Mouse (Mus musculus) neural tube, embryonic 14.5 days (tissue): ENCODE data around the gene Vmn1r42. TPM values are rescaled to one million over a fixed set of nuclear protein-coding genes. Genes with fewer than 3 reads are reported as not detected.

ENCODE experiments used
- ATAC-seq: fragments of 200-750 bp; cut with Nextera tagmentation; 2 replicates; pipeline ENCODE4 v1.8.0; 2017; ENCODE audit warnings: low read depth, mild to moderate bottlenecking, moderate TSS enrichment, moderate library complexity
- H3K27ac ChIP-seq: fragments of 300-500 bp; sonication (generic); 2 replicates; pipeline ENCODE4 v1.5.1; 2014; ENCODE audit warnings: low read depth, mild to moderate bottlenecking, control low read depth, low read length, moderate library complexity, mixed read lengths
- H3K27me3 ChIP-seq: fragments of 300-500 bp; sonication (generic); 2 replicates; pipeline ENCODE4 v1.6.1; 2014; ENCODE audit warnings: low read length; ENCODE audit not compliant: control insufficient read depth, insufficient read depth
- H3K36me3 ChIP-seq: fragments of 300-500 bp; sonication (generic); 2 replicates; pipeline ENCODE4 v1.6.1; 2014; ENCODE audit warnings: low read length, mixed read lengths; ENCODE audit not compliant: control insufficient read depth, insufficient read depth
- H3K4me1 ChIP-seq: fragments of 300-500 bp; sonication (generic); 2 replicates; pipeline ENCODE4 v1.6.1; 2014; ENCODE audit warnings: low read length; ENCODE audit not compliant: control insufficient read depth, insufficient read depth
- H3K4me2 ChIP-seq: fragments of 300-500 bp; sonication (generic); 2 replicates; pipeline ENCODE4 v1.6.1; 2014; ENCODE audit warnings: mild to moderate bottlenecking, low read depth, low read length, control low read depth
- H3K4me3 ChIP-seq: fragments of 300-500 bp; sonication (generic); 2 replicates; pipeline ENCODE4 v1.5.1; 2014; ENCODE audit warnings: low read depth, low read length, control low read depth, mixed read lengths
- H3K9ac ChIP-seq: fragments of 300-500 bp; sonication (generic); replicated peaks from 2 replicates; pipeline ENCODE4 v1.6.1; 2014; ENCODE audit warnings: low read depth, mild to moderate bottlenecking, control low read depth, low read length, mixed read lengths
- H3K9me3 ChIP-seq: fragments of 300-500 bp; sonication (generic); 2 replicates; pipeline ENCODE4 v1.6.1; 2016; ENCODE audit warnings: low read length; ENCODE audit not compliant: control insufficient read depth
- WGBS: fragments of 180-500 bp; shearing (Covaris S2); extraction: QIAGEN DNeasy Blood & Tissue Kit; methylation state at CpG from one replicate; pipeline ENCODE4 v1.1.7; 2014; 5-methylcytosine and 5-hydroxymethylcytosine counted together
- polyA plus RNA-seq: library from polyadenylated mRNA; unstranded; fragments of >200 nt; fragmentation: Nextera tagmentation; extraction: Ambion mirVana; gene quantifications from 2 replicates; pipeline ENCODE4 v1.2.1, GENCODE M21; 2014

Gene Vmn1r42
- polyA plus RNA-seq, 1 experiment from 2014 or later: not detected

GRCm38 (mm10) chr6:89857552-89857951 is 18.7 kb downstream of the Vmn1r42 start:
- H3K9me3 ChIP-seq: no peaks in the 10 kb centered on the region; the same call in 1 of the 2 replicates
- no peak overlapping the region for H3K4me2 ChIP-seq
- H3K4me3 ChIP-seq: no peak overlapping the region
- H3K9ac ChIP-seq: no peak overlapping the region
- H3K27me3 ChIP-seq: no peaks in the 10 kb centered on the region
- H3K27ac ChIP-seq: no peak overlapping the region
- WGBS: 74% methylated on average over 3 of the region's 3 CpGs
- ATAC-seq: no peak
- no peaks in the 10 kb centered on the region for H3K4me1 ChIP-seq
- H3K36me3 ChIP-seq: no peaks in the 10 kb centered on the region

Other genes starting within 250 kb of the Vmn1r42 start
- gene Txnrd3, start 232.4 kb downstream of the Vmn1r42 start, polyA plus RNA-seq: 12.8 and 13.5 TPM in 2 replicates
- not detected in 2 replicates for gene Vmn1r40, start 168.9 kb downstream of the Vmn1r42 start, polyA plus RNA-seq
- gene Vmn1r41, start 135.6 kb downstream of the Vmn1r42 start, polyA plus RNA-seq: not detected in 2 replicates
- gene Vmn1r43, start within 50 bp of the Vmn1r42 start, polyA plus RNA-seq: not detected in 2 replicates
- gene Vmn1r44, start 7.2 kb upstream of the Vmn1r42 start, polyA plus RNA-seq: not detected in 2 replicates
- gene Vmn1r45, start 64.2 kb upstream of the Vmn1r42 start, polyA plus RNA-seq: not detected in 2 replicates
- not detected in 2 replicates for gene Vmn1r46, start 92.9 kb upstream of the Vmn1r42 start, polyA plus RNA-seq
- gene Vmn1r47, start 139.7 kb upstream of the Vmn1r42 start, polyA plus RNA-seq: not detected in 2 replicates
- not detected in 2 replicates for gene Vmn1r48, start 160.4 kb upstream of the Vmn1r42 start, polyA plus RNA-seq
- gene Vmn1r49, start 202.1 kb upstream of the Vmn1r42 start, polyA plus RNA-seq: not detected in 2 replicates
- gene Vmn1r50, start 225.0 kb upstream of the Vmn1r42 start, polyA plus RNA-seq: not detected in 2 replicates
- gene Vmn1r51, start 246.2 kb upstream of the Vmn1r42 start, polyA plus RNA-seq: 0.05 TPM in 1 of 2 replicates, not detected in the other